Mouse (Mus musculus): ENCODE data around the gene Ralgds. TPM values are rescaled to one million over a fixed set of nuclear protein-coding genes. Genes with fewer than 3 reads are reported as not detected.

Gene Ralgds
- polyA plus RNA-seq (2015; fragmentation: Nextera tagmentation; extraction: Ambion mirVana): 72.3 and 75.2 TPM in 2 replicates

DNA sequence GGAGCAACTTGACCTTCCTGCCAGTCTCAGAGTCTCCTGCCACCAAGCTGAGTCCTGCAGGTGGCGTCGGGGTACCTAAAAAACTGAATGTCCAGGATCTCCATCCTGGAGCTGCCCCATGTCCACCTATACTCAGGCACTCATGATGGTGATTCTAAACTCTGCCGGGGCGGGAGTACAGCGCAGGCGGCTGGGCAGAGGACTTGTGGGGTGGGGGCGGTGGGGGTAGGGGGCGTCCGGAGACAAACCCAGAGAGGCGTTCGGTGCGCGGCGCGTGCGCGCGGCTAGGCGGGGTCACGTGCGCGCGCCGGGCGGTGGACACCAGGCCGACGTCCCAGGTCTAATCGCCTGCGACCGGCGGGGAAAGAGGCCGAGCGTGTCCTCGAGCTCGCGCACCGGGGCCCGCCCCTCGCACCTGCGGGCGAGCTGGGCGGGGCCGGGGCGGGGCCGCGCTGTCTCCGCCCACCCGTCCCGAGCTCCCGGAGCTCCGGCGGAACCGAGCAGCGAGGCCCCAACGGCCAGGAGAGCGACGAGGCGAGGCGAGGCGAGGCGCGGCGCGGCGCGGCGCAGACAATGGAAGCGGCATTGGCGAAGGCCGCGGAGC lies at the start of gene Ralgds:
Ralgds (plus strand) TSS at position 328 of the 604 bp plus-strand sequence.

DNA sequence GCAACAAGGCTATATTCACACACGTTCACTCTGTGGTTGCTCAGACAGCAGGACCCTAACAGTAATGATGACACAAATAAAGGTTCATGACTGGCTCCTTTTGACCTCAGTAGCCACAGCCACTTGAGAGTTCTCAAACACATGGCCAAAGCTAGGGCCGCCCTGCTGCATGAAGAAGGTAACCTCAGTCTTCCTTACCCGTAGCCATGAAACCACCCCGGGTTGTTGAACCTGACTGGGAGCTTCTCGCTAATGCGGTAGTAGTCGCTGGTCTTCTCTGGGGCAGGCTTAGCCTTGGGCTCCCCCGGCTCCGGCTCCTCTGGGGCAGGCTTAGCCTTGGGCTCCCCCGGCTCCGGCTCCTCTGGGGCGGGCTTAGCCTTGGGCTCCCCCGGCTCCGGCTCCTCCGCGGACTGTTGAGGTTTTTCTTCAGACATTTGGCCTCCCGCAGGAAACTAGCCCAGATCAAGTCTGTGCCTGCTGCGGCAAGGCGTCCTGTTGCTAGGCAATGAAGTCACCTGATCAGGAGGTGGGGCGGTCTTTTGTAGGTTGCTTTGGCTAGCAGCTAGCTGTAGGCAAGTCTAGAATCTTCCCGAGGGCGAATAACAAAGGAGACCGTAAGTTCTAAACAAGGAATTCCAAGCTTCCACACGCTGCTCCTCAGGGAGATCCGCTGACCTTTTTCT lies 46.9 kb upstream of the Ralgds start, which contains the start of gene 1700007K13Rik:
1700007K13Rik (minus strand) TSS at position 497 of the 683 bp plus-strand sequence.

DNA sequence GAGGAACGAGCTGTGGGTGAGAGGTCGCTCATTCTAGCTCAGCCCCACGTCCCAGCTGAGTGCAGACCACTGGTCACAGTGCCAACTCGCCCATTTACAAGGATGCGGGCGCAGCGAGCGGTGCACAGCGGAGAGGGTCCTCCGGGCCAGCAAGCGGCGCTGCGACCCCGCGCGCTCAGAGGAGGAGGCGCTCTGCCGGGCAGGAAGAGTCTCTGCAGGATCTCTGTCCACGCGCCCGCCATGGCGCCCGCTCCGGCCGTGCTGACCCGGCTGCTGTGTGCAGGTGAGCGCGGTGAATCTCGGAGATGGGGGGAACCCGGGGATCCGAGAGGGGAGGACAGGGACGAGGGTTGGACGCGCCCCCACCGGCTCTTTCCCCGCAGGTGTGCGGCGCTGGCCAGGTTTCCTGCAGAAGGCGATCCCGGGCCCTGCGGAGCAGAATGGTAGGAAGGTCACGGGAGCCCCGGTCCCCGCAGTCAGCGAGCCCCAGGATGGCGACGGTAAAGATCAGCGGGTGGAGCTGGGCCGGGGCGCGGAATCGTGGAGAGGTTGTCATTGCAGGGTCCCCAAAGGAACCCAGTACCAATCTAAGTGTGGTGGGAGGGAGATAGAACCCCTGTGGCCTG lies 45.0 kb upstream of the Ralgds start, which contains the start of gene Mrps2:
Mrps2 (plus strand) TSS at position 207 of the 626 bp plus-strand sequence.

DNA sequence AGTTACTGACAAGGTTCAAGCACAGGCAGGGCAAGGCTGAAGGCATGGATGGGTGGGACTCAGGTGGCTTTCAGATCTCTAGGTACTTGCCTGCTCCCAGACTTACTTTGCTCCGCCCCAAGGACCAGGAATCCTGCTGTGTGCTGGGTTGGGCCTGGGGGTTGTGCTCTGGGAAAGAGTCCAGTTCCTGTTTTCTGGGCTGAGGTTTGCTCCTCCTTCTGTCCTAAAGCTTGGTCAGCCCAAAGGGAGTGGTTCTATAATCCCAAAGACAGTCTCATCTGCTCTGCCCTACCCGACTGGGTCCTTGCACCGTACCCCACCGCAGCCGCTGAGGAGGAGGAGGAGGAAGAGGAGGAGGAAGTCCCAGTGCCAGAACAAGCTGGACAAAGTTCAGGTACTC lies 16.3 kb upstream of the Ralgds start, which contains the start of gene Gbgt1:
Gbgt1 (plus strand) TSS at position 221 of the 400 bp plus-strand sequence.

DNA sequence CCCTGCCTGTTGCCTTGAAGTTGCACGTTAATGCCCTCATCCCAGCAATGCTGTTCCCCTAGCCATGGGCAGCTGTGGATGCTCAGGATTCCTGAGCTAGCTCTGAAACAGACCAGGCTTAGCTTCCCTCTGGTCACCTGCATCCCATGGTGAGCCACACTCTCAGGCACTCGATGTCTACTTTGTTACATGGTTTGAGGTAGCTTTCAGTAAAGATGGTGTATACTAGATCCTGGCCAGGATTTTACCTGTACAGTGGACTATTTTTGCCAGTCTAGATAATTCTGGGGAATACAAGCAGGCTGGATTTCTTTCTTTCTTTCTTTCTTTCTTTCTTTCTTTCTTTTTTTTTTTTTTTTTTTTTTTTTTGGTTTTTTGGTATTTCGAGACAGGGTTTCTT lies 7.1 kb upstream of the Ralgds start, which contains the start of gene Gm10134:
Gm10134 (plus strand) TSS at position 301 of the 400 bp plus-strand sequence.

GRCm38 (mm10) chr2:28563303-28563702 lies 50.4 kb downstream of the Ralgds start, which contains the start of gene Cel:
Gene Cel, minus strand, starts transcription at chr2:28563403.

GRCm38 (mm10) chr2:28583651-28584050 lies 70.7 kb downstream of the Ralgds start, which contains the start of gene Gtf3c5:
Gene Gtf3c5, minus strand, starts transcription at chr2:28583751.

Other genes with a start within 250 kb of the Ralgds start
- 10.5 and 11.6 TPM in 2 replicates for gene Ppp1r26, start 66.3 kb upstream of the Ralgds start, polyA plus RNA-seq (2015; fragmentation: Nextera tagmentation; extraction: Ambion mirVana)
- 11.3 and 11.5 TPM in 2 replicates for gene 1700007K13Rik, start 46.8 kb upstream of the Ralgds start, polyA plus RNA-seq (2015; fragmentation: Nextera tagmentation; extraction: Ambion mirVana)
- gene Mrps2, start 45.1 kb upstream of the Ralgds start, polyA plus RNA-seq (2015; fragmentation: Nextera tagmentation; extraction: Ambion mirVana): 42.0 and 43.1 TPM in 2 replicates
- 1.0 and 1.3 TPM in 2 replicates for gene Gbgt1, start 16.2 kb upstream of the Ralgds start, polyA plus RNA-seq (2015; fragmentation: Nextera tagmentation; extraction: Ambion mirVana)
- gene Gm10134, start 7.0 kb upstream of the Ralgds start, polyA plus RNA-seq (2015; fragmentation: Nextera tagmentation; extraction: Ambion mirVana): 3.7 and 7.2 TPM in 2 replicates
- gene Cel, start 50.3 kb downstream of the Ralgds start, polyA plus RNA-seq (2015; fragmentation: Nextera tagmentation; extraction: Ambion mirVana): not detected in 2 replicates
- gene Gtf3c5, start 70.6 kb downstream of the Ralgds start, polyA plus RNA-seq (2015; fragmentation: Nextera tagmentation; extraction: Ambion mirVana): 25.7 and 27.6 TPM in 2 replicates
- not detected in 2 replicates for gene Gfi1b, start 108.9 kb downstream of the Ralgds start, polyA plus RNA-seq (2015; fragmentation: Nextera tagmentation; extraction: Ambion mirVana)
- 18.0 and 21.7 TPM in 2 replicates for gene Tsc1, start 128.1 kb downstream of the Ralgds start, polyA plus RNA-seq (2015; fragmentation: Nextera tagmentation; extraction: Ambion mirVana)
- 0.70 and 1.8 TPM in 2 replicates for gene Spaca9, start 186.6 kb downstream of the Ralgds start, polyA plus RNA-seq (2015; fragmentation: Nextera tagmentation; extraction: Ambion mirVana)
- gene Ak8, start 187.0 kb downstream of the Ralgds start, polyA plus RNA-seq (2015; fragmentation: Nextera tagmentation; extraction: Ambion mirVana): 2.2 and 3.1 TPM in 2 replicates